Mouse (Mus musculus): Measurements from ENCODE around the gene Gm10376. TPM values are rescaled to one million over a fixed set of nuclear protein-coding genes. Genes with fewer than 3 reads are reported as not detected.
"Not testable (repeated sequence)": the region's sequence is repeated elsewhere in the genome, so short reads cannot be mapped to it uniquely, and the experiment has no call there.

The Gm10376 gene
- polyA plus RNA-seq (2012; rRNA removed), result not detected in 2 replicates

- not testable (repeated sequence) for DNase-seq (ENCODE audit: low read depth)
These were observed at the start of gene Gm10376 for GRCm38 (mm10) chr14:43015528-43015927. TSS of gene Gm10376 (minus strand) at chr14:43015628.

- DNase-seq (ENCODE audit: low read depth), result not testable (repeated sequence)
These were observed 44.8 kb upstream of the Gm10376 start for GRCm38 (mm10) chr14:43060179-43060578.

GRCm38 (mm10) chr14:43058063-43058462 lies 42.6 kb upstream of the Gm10376 start:
- DNase-seq (ENCODE audit: low read depth), result not testable (repeated sequence)

GRCm38 (mm10) chr14:42993524-42993923 lies 21.9 kb downstream of the Gm10376 start, which contains the start of gene Gm8082:
TSS of gene Gm8082 (minus strand) at chr14:42993624.
- DNase-seq (ENCODE audit: low read depth), result not testable (repeated sequence)

Other genes with a start within 250 kb of the Gm10376 start
- gene Gm3015, start 246.8 kb downstream of the Gm10376 start, polyA plus RNA-seq (2012; rRNA removed), result not detected in 2 replicates
- not detected in 2 replicates for gene Gm10377, start 217.6 kb downstream of the Gm10376 start, polyA plus RNA-seq (2012; rRNA removed)
- not detected in 2 replicates for gene Gm21977, start 162.2 kb downstream of the Gm10376 start, polyA plus RNA-seq (2012; rRNA removed)
- gene Gm8082, start 22.0 kb downstream of the Gm10376 start, polyA plus RNA-seq (2012; rRNA removed), result not detected in 2 replicates
- not detected in 2 replicates for gene Gm8094, start 61.0 kb upstream of the Gm10376 start, polyA plus RNA-seq (2012; rRNA removed)
- gene Gm8104, start 85.0 kb upstream of the Gm10376 start, polyA plus RNA-seq (2012; rRNA removed), result not detected in 2 replicates
- 0.04 TPM in 1 of 2 replicates, not detected in the other for gene Gm7233, start 164.2 kb upstream of the Gm10376 start, polyA plus RNA-seq (2012; rRNA removed)
- gene Gm8122, start 219.7 kb upstream of the Gm10376 start, polyA plus RNA-seq (2012; rRNA removed), result not detected in 2 replicates
- gene Gm8126, start 243.0 kb upstream of the Gm10376 start, polyA plus RNA-seq (2012; rRNA removed), result not detected in 2 replicates